Mouse (Mus musculus): ENCODE data around the gene Col12a1. TPM values are rescaled to one million over a fixed set of nuclear protein-coding genes. Genes with fewer than 3 reads are reported as not detected.

Gene Col12a1
- 9.5 and 9.8 TPM in 2 replicates for total RNA-seq (2021)
- long read RNA-seq, partial matches to known transcripts = 0 of 1 reads
- long read RNA-seq, other reads (novel, unspliced or antisense) = 0 of 1 reads

GRCm38 (mm10) chr9:79718481-79719370 is at the start of gene Col12a1:
Col12a1 (minus strand) TSS chr9:79718831.
- DNase-seq = peak; percentile 57

GRCm38 (mm10) chr9:79766991-79767545 is 48.4 kb upstream of the Col12a1 start:
- DNase-seq = no peak

- no peak for DNase-seq
Measured at GRCm38 (mm10) chr9:79765329-79765728, 46.7 kb upstream of the Col12a1 start.

GRCm38 (mm10) chr9:79762519-79762918 is 43.9 kb upstream of the Col12a1 start:
- no peak for DNase-seq

- DNase-seq = no peak
Measured at GRCm38 (mm10) chr9:79760076-79760475, 41.4 kb upstream of the Col12a1 start.

- peak; percentile 95 for DNase-seq
Measured at GRCm38 (mm10) chr9:79759385-79760005, 40.9 kb upstream of the Col12a1 start, which contains the start of gene Cox7a2. Cox7a2 (minus strand) TSS chr9:79759878.

- DNase-seq = no peak
Measured at GRCm38 (mm10) chr9:79755311-79755710, 36.7 kb upstream of the Col12a1 start.

- no peak for DNase-seq
Measured at GRCm38 (mm10) chr9:79751846-79752245, 33.2 kb upstream of the Col12a1 start.

- no peak for DNase-seq
Measured at GRCm38 (mm10) chr9:79750709-79751108, 32.1 kb upstream of the Col12a1 start.

GRCm38 (mm10) chr9:79745036-79745435 is 26.4 kb upstream of the Col12a1 start:
- DNase-seq = no peak

GRCm38 (mm10) chr9:79735608-79736007 is 17.0 kb upstream of the Col12a1 start:
- no peak for DNase-seq

GRCm38 (mm10) chr9:79730301-79730700 is 11.7 kb upstream of the Col12a1 start:
- peak; percentile 27 for DNase-seq

GRCm38 (mm10) chr9:79723090-79723489 is 4.5 kb upstream of the Col12a1 start:
- no peak for DNase-seq

- peak; percentile 46 for DNase-seq
Measured at GRCm38 (mm10) chr9:79721056-79721455, 2.4 kb upstream of the Col12a1 start.

GRCm38 (mm10) chr9:79720143-79720542 is 1.5 kb upstream of the Col12a1 start:
- DNase-seq = no peak

GRCm38 (mm10) chr9:79719451-79719850 is 820 bp upstream of the Col12a1 start:
- DNase-seq = peak; percentile 22

GRCm38 (mm10) chr9:79717836-79718475 is 675 bp downstream of the Col12a1 start:
- no peak for DNase-seq

GRCm38 (mm10) chr9:79716909-79717835 is 1.5 kb downstream of the Col12a1 start:
- DNase-seq = peak; percentile 65

- DNase-seq = no peak
Measured at GRCm38 (mm10) chr9:79716496-79716895, 2.1 kb downstream of the Col12a1 start.

- peak; percentile 81 for DNase-seq
Measured at GRCm38 (mm10) chr9:79714471-79715045, 4.1 kb downstream of the Col12a1 start.

All from adrenal gland, postnatal 25 days (tissue).